In the genomic region with DNA sequence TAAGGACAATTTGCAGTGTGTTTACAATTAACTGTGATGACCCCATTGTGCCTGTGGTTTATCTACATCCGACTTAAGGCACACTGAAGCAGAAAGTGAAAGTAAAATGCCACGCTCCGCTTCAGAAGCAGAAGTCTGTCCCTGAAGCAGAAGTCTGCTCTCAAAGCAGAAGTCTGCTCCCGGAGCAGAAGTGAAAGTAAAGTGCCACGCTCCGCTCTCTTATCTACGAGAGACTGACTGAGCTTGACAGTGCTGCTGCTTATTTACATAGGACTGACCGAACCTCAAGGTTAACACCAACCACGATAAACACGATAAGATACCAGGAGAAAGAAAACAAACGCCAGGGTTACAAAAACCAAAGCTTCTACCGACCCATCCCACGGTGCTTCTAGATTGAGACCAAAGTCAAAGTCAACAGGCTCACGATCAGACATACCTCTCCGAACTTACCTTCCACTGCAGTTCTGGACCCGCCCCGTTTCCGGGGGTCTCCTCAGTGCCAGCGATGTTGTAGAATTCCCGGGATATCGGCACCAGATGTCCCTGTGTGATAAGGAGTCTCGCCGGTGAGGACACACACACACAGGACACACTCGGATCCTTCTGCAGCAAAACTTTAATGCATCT, we compare ENCODE assay signal across 10 mouse cellular contexts. TPM values are rescaled to one million over a fixed set of nuclear protein-coding genes. Genes with fewer than 3 reads are reported as not detected.
DNase-seq lines count a peak whose midpoint lies in the region; ATAC-seq and TF ChIP-seq lines count a peak whose summit lies in the region.
"Had no signal": no experiment of that assay in that cellular context is flagged by ENCODE, and none has a peak within 500 bp of the region (broad histone marks: within the 10 kb centered on the region; RNA-seq: fewer than 3 reads in every experiment).

No protein-coding gene starts in this region.

- TF ChIP-seq CTCF in spleen, adult 2 months (IDR thresholded peaks at IDR 0.05; ENCODE audit: extremely low read depth, insufficient read depth, insufficient read length, insufficient replicate concordance) = no peak
- no peak for TF ChIP-seq CTCF in bone marrow macrophage, adult 2 months (IDR thresholded peaks at IDR 0.05; ENCODE audit: low read depth, low read length)

- H3K4me3 ChIP-seq in spleen, adult 2 months (ENCODE audit: extremely low read depth, insufficient read depth, insufficient read length) = peak overlapping the region; percentile 49
- H3K4me3 ChIP-seq in bone marrow macrophage, adult 2 months (ENCODE audit: insufficient read depth, low read length) = peak overlapping the region; percentile 30; the same call in 1 of the 2 replicates
- peak overlapping the region; percentile 40 for H3K4me3 ChIP-seq in liver, embryonic 15.5 days (replicated peaks)
- no peak overlapping the region for H3K4me3 ChIP-seq in hindbrain, embryonic 12.5 days

- no peak for TF ChIP-seq POLR2A in spleen, adult 2 months (IDR thresholded peaks at IDR 0.05; ENCODE audit: low read depth, low read length)
- TF ChIP-seq POLR2A in bone marrow macrophage, adult 2 months (IDR thresholded peaks at IDR 0.05; ENCODE audit: borderline replicate concordance, low read depth, low read length) = no peak

- ATAC-seq in liver, embryonic 15.5 days (ENCODE audit: insufficient read depth) = no peak
- no peak for ATAC-seq in hindbrain, embryonic 12.5 days (ENCODE audit: low FRiP score)

- peak overlapping the region; percentile 43 for H3K4me2 ChIP-seq in liver, embryonic 15.5 days
- no peak overlapping the region for H3K4me2 ChIP-seq in hindbrain, embryonic 12.5 days (replicated peaks)

- no peak overlapping the region for H3K9ac ChIP-seq in liver, embryonic 15.5 days
- no peak overlapping the region for H3K9ac ChIP-seq in hindbrain, embryonic 12.5 days

- 46% methylated on average over 24 of the region's 24 CpGs for WGBS in spleen, adult 2 months
- 64% methylated on average over 24 of the region's 24 CpGs for WGBS in liver, embryonic 15.5 days (ENCODE audit: insufficient replicate concordance)
- 92% methylated on average over 24 of the region's 24 CpGs for WGBS in hindbrain, embryonic 12.5 days

- DNase-seq in spleen, adult 2 months (ENCODE audit: low read depth in 1 of 2, low spot score in 2 of 2) = peak; percentile 32 to 59
- no peak for DNase-seq in spleen, postnatal 4 days (ENCODE audit: low spot score in 2 of 2)
- peak; percentile 51 for DNase-seq in thymus, postnatal 0 days (ENCODE audit: low spot score)
- DNase-seq in kidney, adult 11 months = no peak
- DNase-seq in layer of hippocampus, postnatal 14 days (ENCODE audit: low spot score in 2 of 2) = no peak

- H3K27ac ChIP-seq in spleen, adult 2 months (ENCODE audit: insufficient read depth, low read length) = peak overlapping the region; percentile 81
- H3K27ac ChIP-seq in bone marrow macrophage, adult 2 months (ENCODE audit: insufficient read depth, low read depth, low read length) = peak overlapping the region; percentile 15; the same call in 1 of the 2 replicates
- no peak overlapping the region for H3K27ac ChIP-seq in liver, embryonic 15.5 days (replicated peaks)
- H3K27ac ChIP-seq in hindbrain, embryonic 12.5 days = no peak overlapping the region

- no peaks in the 10 kb centered on the region for H3K27me3 ChIP-seq in spleen, adult 2 months (ENCODE audit: control insufficient read depth, insufficient read depth, low read length)
- no peaks in the 10 kb centered on the region for H3K27me3 ChIP-seq in liver, embryonic 15.5 days
- no peaks in the 10 kb centered on the region for H3K27me3 ChIP-seq in hindbrain, embryonic 12.5 days

- H3K36me3 ChIP-seq in spleen, adult 2 months (ENCODE audit: control insufficient read depth, insufficient read depth, low read length) = no peaks in the 10 kb centered on the region
- H3K36me3 ChIP-seq in liver, embryonic 15.5 days (replicated peaks) = no peaks in the 10 kb centered on the region
- H3K36me3 ChIP-seq in hindbrain, embryonic 12.5 days = no peaks in the 10 kb centered on the region

- H3K9me3 ChIP-seq in liver, embryonic 15.5 days (replicated peaks) = peaks cover 3% of the 10 kb centered on the region; the same call in 1 of the 2 replicates
- H3K9me3 ChIP-seq in hindbrain, embryonic 12.5 days (replicated peaks) = peaks cover 2% of the 10 kb centered on the region

- no peaks in the 10 kb centered on the region for H3K4me1 ChIP-seq in spleen, adult 2 months (ENCODE audit: control insufficient read depth, insufficient read depth, insufficient read length)
- H3K4me1 ChIP-seq in bone marrow macrophage, adult 2 months (ENCODE audit: control insufficient read depth, insufficient read depth, low read length) = no peaks in the 10 kb centered on the region
- H3K4me1 ChIP-seq in liver, embryonic 15.5 days (replicated peaks) = no peaks in the 10 kb centered on the region
- H3K4me1 ChIP-seq in hindbrain, embryonic 12.5 days = no peaks in the 10 kb centered on the region

RNA-seq across cellular contexts. Expression of a gene that starts 51.3 kb away (rescaled TPM):
- not detected in 2 replicates for polyA plus RNA-seq in spleen, adult 2 months (2012; rRNA removed)
- polyA plus RNA-seq in bone marrow macrophage, adult 2 months (2012; ENCODE audit: insufficient read depth, insufficient read length, missing spikeins) = not detected in 2 replicates
- not detected in 2 replicates for polyA plus RNA-seq in liver, embryonic 15.5 days (2015; fragmentation: Nextera tagmentation; extraction: Ambion mirVana)
- polyA plus RNA-seq in thymus, postnatal 0 days (2015; fragmentation: Nextera tagmentation; extraction: Ambion mirVana) = not detected in 2 replicates
- total RNA-seq in layer of hippocampus, postnatal 14 days (2021) = not detected
- polyA plus RNA-seq in hindbrain, embryonic 12.5 days (2016; fragmentation: Nextera tagmentation; extraction: Ambion mirVana) = 0.05 TPM in 1 of 2 replicates, not detected in the other
- total RNA-seq: layer of hippocampus, postnatal 10 days had no signal
- polyA plus RNA-seq: frontal cortex, adult 2 months had no signal

Comparison
In these comparisons a context has a peak if more than half of its experiments do, and no peak if none do; other contexts are left out.
1. DNase-seq: peak in spleen, adult 2 months (2 of 2) and thymus, postnatal 0 days (single experiment); none in spleen, postnatal 4 days (0 of 2), kidney, adult 11 months (single experiment) and layer of hippocampus, postnatal 14 days (0 of 2).
2. H3K27ac ChIP-seq: peak in spleen, adult 2 months (single experiment) and bone marrow macrophage, adult 2 months (single experiment); none in liver, embryonic 15.5 days (single experiment) and hindbrain, embryonic 12.5 days (single experiment).